Mouse (Mus musculus): ENCODE data around the gene Prap1.

Prap1 gene

GRCm38 (mm10) chr7:140092924-140093528 lies at the start of gene Prap1:
Gene Prap1, plus strand, starts transcription at chr7:140093395.
- WGBS: 92% methylated on average over 5 of the region's 5 CpGs

DNA sequence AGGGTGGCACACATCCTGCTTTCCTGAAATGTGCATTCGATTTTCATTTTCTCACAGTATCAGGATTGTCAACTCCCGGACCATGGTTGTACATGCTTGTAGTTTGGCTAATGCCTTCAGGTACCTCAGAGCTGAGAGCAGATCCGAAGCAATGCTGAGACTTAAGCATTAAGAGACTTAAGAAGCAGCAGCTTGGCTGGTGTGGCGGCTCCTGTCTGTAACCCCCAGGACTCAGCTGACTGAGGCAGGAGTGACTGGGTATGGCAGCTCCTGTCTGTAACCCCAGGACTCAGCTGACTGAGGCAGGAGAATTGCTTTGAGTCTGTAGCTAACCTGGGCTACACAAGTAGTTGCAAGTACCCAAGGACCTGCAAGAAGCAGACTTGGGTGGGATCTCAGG lies 47.6 kb upstream of the Prap1 start:
- WGBS: 89% methylated on average over 4 of the region's 4 CpGs

DNA sequence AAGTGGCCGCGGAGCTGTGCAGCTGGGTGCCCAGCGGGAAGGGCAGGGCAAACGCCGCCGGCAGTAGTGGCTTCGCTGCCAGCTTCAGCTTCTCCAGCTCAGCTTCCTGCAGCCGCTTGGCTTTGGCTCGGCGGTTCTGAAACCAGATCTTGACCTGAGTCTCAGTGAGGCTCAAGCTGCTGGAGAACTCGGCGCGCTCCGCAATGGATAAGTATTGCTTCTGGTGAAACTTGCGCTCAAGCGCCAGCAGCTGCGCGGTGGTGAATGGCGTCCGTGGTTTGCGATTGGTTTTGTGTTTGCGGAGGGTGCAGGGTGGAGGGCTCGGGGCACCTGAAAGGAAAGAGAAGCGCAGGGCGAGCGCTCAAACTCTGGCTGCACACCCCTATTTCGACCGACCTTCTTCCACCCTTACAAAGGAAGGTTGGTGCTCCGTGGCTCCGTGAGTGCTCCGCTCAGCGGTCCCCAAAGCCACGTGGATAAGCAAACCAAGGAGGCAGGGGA lies 45.3 kb upstream of the Prap1 start:
- 1% methylated on average over 33 of the region's 33 CpGs for WGBS

DNA sequence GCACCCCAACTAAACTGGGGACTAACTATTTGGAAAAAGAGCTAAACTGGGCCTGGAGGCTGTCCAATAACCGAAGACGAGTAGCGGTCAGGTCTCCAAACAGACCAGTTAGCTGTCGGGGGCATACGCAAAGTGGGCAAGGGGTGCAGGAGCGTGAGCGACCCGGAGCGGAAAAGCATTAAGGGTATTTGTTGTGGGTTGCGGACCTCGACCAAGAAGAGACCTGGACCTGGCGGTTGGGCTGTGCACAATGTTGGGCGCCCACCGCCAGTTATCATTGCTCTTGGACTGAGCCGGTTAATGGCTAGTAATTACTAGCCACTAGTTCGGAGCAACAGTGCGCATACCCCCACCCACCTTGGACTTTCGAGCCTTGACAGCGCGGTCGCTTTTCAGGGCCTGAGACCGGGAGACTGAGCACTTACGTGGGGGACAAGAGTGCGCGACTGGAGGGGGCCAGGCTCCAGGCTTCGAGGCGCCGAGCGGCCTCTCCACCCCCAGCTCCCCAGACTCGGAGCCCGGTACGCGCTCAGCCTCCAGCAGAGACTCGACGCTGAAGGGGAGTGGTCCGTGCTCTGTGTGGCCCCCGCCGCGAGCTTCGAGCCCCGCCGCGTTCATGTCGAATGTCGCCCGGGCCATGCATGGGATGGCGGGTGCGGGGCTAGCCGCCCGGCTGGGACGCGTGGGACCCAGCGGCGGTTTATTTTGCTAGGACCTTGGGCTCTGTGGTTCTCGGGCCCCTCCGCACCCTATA lies 44.7 kb upstream of the Prap1 start, which contains the start of gene Msx3:
TSS of gene Msx3 (minus strand) at position 729 of the 754 bp plus-strand sequence.
- WGBS: 1% methylated on average over 56 of the region's 56 CpGs

DNA sequence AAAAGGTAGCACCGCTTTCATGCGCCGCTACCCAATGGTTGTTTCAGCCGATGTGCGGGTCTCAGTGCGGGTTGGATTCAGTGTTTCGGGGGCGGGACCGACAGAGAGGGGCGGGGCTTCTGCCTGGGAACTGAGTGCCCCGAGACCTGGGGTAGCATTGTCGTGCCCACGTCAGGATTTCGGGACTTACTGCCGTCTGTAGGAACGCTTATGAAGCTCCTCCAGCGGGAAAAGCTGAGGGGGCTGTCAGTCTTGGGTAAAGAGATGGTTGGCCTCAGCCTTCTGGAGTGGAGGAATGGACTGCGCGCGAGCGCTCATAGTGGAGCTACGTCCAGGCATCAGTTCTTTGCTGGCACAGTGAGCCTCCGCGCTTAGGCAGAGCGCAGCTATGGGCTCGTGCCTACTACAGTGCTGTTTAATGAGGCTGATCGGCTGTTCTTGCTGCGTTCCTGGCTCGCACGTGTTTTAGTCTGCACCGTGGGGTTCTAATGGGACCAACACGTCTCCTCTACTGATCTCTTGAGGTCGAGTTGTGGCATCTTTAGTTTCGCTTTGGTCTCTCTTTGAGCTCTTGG lies 44.0 kb upstream of the Prap1 start:
- WGBS: 3% methylated on average over 34 of the region's 34 CpGs

- WGBS: 37% methylated on average over 4 of the region's 4 CpGs
Measured at GRCm38 (mm10) chr7:140054124-140054523, 39.1 kb upstream of the Prap1 start.

DNA sequence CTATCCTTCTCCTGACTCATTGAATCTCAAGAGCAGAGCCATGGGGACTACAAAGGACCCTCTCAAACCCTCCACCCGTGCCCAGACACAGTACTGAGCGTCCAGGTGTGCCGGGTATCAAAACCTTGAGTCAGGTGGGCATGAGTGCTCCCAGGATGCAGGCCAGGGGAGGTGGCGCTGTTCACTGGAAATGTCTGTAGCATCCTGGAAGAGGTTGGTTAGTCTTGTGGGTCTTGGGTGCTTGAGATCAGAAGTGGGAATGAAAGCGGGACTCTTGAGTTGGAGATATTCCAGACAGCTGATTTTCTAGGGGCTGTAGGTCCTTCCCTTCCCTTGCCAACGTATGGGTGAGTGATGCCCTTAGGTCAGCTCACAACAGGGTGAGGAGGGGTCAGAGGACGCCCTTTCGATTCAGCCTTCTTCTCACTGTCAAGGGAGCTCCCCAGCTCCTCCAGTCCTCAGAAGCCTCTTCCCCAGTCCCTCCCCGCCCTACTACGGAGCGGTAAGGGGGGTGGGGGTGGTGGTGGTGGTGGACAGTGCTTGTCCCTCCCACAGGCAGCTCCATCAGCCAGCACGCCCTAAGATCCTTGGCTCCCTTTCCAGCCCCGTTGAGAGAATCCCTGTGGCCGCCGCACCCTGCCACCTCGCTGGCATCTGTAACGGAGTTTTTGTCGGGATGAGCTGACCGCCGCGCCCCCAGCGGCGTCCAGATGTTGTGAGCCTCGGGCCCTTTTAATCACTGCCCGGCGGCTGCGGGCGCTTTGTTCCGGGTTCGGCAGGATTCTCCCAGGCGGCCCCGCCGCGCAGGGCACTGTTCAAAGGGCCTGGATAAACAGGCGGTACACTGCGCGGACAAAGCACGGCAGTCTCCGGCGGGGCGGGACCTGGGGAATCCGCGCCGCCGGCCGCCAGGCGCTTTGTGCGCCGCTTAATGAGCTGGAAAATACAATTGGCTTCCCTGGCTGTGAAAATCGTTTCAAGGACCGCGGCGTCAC lies 35.5 kb upstream of the Prap1 start:
- WGBS: 7% methylated on average over 53 of the region's 53 CpGs

DNA sequence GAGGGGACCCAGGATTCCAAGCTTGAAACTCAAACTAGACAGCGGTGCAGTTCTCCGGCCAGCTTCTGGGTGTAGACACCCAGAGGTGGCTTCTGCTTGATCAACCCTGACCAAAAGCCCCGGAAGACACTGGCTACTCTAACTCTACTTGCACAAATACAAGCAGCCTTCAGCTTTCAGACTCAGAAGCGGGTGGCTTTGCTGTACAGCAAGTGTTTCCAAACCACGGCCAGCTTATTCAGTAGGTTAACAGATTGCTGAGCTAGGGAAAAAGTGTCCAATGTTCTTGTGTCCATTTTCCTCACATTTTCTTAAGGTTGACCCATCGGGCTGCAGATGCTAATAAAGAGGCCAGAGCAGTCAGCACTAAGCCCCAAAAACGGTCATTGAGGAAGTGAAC lies 34.7 kb upstream of the Prap1 start:
- 52% methylated on average over 7 of the region's 7 CpGs for whole genome bisulfite sequencing

DNA sequence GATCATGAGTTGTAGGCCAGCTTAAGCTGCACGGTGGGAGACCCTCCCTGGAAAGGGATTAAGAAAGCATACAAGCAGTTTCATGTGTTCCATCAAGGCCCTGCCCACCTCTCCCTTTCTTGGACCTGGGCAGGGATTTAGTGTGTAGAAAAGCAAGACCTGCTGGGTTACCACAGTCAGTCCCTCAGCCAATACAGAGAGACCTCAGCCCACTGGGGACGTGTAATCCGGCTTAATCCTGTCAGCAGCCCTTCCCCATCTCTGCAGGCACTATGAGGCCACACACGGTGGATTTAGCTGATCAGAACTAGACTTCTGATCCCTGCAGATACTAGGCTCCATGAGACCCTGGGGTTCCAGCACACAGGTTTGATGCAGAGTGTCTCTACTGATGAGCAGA lies 33.6 kb upstream of the Prap1 start:
- WGBS: 82% methylated on average over 4 of the region's 4 CpGs

- WGBS: 8% methylated on average over 47 of the region's 47 CpGs
Measured at GRCm38 (mm10) chr7:140060936-140061831, 32.0 kb upstream of the Prap1 start.

DNA sequence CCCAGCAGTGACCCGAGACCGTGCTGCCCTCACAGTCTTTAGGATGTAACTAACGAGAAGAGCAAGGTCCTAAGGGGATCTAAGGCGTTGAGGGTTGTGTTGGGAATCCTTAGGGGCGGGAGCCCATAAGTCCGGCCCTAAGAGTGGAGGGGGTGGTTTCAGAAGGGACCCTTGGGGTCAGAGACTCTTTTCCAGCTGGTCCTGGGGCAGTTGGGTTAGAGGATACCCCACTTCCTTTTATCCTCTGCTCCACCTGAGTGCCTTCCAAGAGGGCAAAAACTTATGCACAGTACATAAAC lies 31.4 kb upstream of the Prap1 start:
- WGBS: 10% methylated on average over 6 of the region's 6 CpGs

DNA sequence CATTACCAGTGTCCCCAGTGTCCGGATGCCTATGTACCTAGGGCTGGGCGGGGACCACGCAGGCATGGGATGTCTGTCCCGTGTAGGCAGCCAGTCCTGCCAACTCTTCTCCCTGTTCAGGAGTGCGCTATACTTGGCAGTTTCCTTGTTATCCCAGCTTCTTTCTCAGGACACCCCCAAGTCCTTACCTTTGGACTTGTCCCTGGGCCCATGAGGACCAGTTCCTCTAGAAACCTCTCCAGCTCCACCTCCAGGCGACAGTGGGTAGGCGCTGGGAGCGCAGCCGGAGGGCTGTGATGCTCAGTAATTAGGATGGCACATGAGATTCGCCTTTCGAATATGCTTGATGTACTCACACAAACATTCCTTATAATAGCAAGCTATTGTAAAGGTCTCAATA lies 30.9 kb upstream of the Prap1 start:
- WGBS: 26% methylated on average over 11 of the region's 11 CpGs

DNA sequence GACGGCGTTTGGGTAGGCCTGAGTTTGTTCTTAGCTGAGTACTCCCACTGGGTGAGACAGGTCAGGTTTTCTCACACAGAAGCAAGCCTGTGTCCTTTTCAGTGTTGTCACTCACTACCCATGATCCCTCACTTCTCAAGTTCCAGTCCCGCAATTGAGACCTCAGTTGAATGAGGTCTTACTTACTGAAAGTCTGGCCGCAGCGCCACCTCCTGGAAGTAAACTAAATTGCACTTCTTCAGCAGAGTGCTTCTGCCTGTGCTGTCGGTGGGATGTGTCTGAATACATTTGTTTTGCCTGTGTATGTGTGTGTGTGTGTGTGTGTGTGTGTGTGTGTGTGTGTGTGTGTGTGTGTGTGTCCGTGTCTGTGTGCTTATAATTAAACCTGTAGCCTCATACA lies 30.1 kb upstream of the Prap1 start:
- 19% methylated on average over 7 of the region's 7 CpGs for WGBS

DNA sequence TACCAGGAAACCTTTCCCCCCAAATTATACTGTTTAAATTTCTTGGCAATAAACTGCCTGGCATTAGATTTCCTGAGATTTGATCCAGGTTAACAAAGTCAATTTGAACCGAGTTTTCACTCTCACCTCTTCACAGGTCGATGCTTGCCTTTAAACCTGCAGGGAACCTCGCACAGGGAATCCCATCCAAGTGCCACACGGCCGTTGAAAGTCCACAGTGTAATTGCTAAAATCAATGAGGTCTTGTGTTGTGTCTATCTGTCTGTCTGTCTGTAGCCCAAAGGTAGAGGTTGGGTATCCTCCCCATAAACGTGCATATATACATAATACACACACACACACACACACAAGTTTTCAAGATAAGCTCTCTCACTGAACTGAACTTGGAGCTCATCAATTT lies 25.8 kb upstream of the Prap1 start:
- 71% methylated on average over 6 of the region's 6 CpGs for WGBS

- WGBS: 52% methylated on average over 39 of the region's 39 CpGs
Measured at GRCm38 (mm10) chr7:140070042-140070711, 23.0 kb upstream of the Prap1 start.

DNA sequence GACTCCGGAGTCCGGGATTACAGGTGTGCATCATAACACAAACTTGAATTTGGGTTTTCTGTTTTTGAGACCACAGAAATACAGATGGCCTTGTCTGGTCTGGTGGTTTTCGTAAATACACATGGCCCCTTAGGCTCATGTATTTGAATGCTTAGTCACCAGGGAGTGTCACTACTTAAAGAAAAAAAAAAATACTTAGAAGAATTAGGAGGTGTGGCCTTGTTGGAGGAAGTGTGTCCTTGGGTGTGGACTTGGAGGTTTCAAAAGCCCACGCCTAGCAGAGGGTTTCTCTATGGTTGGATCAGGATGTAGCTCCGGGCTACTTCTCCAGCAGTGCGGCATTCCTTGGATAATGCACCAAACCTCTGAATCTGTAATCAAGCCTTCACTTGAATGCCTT lies 15.5 kb upstream of the Prap1 start:
- WGBS: 68% methylated on average over 6 of the region's 6 CpGs

DNA sequence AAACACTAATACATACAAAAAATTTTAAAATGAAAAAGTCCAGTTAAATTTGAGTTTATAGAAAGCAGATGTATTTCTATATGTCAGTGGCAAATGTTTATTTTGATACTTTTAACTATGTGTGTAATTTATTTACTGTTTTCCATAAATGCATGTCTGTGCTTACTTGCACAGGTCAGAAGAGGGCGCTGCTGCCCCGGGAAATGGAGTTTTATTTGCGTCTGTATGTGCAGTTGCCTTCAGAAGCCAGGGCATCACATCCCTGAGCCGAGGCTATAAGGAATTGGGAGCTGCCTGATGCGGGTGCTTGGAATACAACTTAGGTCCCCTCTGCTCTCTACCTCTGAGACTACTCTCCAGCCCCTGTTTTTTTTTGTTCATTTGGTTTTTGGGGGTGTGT lies 14.5 kb upstream of the Prap1 start:
- WGBS: 3% methylated on average over 5 of the region's 5 CpGs

GRCm38 (mm10) chr7:140080503-140081156 lies 12.6 kb upstream of the Prap1 start:
- WGBS: under 1% methylated on average over 24 of the region's 24 CpGs

DNA sequence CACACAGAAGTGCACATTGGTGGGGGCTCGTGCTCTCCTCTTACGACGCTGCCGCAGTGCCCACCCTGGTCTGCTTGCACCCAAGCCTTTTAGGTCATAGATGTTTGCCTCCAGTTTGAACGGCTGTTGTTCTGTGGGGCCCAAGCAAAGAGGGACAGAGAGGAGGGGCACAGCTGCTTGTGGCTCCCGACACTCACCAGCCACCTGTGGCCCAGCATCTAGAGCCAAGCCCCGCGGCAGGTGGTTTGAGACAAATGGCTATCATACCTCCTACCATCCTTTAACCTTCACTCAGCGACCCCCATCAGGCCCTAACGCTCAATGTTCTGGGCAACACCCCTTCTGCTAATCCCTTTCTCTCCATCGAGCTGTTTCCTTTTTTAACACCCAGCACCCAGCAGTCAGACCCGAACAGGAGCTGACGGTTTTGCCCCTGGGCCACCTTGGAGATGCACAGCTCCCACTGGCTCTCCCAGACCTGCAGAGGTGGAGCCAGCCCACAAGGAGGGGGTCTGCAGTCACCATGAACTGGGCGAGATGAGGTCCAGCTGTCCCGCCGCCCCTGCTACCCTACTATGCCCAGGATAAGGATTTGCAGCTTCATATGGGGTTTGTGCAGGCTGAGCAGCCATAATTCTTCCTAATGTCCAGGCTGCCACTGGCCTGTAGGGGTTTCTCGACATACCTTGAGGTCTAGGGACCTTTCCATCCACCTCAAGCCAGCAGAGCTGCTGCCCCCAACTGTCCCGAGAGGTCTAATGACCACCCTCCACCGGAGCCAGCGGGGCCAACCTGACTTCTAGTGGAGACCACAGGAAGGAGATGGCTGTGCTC lies 11.6 kb upstream of the Prap1 start:
- 8% methylated on average over 20 of the region's 20 CpGs for WGBS
